Mouse (Mus musculus) heart, postnatal 25 days (tissue): ENCODE results near the gene Mndal. TPM values are rescaled to one million over a fixed set of nuclear protein-coding genes. Genes with fewer than 3 reads are reported as not detected.
"Not testable (repeated sequence)": the region's sequence is repeated elsewhere in the genome, so short reads cannot be mapped to it uniquely, and the experiment has no call there.

Experiments used
- DNase-seq: peaks from one replicate; pipeline ENCODE4 v3.0.0; 2022; ENCODE audit warnings: low spot score
- intact Hi-C: fragments of 180-260 bp; cut with DNase I; formaldehyde crosslinking; loops from one replicate; pipeline ENCODE4 v1.15.1; 2025
- total RNA-seq, 2 experiments: library from RNA; stranded (reverse); gene quantifications; 2 replicates each; pipeline ENCODE4 v1.2.3; 2021

The Mndal gene
- total RNA-seq, 2 experiments from 2014 or later = 12.7 to 14.6 TPM

DNA sequence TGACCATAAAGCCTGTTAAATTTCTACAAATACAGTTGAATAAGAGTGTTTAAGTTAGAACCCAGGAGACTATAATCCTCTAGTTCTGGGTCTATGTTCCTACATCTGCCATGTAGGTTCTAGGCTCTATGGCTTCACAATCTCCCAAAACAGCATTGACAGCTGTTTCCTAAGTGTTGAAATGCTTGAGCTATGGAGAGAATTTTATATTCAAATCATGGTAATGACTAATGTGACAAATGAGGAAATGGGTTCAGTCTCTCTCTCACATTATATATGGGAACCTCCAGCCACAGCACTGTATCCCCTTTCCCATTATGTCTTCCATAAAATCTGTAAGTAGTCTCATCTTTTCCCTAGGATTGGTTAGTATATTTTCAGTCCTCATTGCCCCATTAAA, 33.9 kb downstream of the Mndal start:
- intact Hi-C loops, DNase-seq: not testable (repeated sequence)

DNA sequence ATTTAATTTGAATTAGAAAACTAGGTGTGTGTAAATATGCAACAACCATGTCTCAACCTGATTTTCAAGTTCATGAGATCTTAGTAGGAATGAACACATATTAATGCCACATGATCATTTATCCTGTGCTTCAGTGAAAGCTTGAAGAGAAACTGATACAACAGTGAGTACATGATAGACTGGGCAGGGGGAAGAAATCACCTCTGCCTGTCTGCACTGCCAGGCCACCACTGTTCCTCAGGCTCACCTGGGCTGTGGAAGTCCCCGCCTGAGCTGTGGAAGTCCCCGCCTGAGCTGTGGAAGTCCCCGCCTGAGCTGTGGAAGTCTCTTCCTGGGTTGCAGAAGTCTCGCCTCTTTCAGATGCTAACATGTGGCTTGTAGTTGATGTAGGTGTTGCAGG, 36.4 kb downstream of the Mndal start:
- DNase-seq, intact Hi-C loops: not testable (repeated sequence)

DNA sequence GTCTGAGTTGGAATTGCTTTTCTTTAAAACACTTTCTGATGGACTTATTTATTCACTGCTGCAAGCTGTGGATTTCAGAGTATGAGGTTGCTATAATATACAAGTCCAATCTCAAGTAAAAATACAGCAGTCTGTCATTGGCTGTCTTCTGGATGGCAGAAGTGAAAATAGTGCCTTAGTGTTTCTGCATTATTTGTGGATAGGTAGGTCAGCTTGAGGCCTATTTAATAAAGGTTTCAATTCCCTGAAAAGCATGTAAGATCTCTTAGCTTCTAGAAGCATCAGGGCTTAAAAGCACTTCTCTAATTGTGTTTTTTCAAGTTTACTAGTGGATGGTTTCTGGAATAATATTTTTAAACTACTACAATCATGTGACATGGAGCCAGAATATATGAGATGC, 52.5 kb downstream of the Mndal start:
- intact Hi-C loops = not testable (repeated sequence)

DNA sequence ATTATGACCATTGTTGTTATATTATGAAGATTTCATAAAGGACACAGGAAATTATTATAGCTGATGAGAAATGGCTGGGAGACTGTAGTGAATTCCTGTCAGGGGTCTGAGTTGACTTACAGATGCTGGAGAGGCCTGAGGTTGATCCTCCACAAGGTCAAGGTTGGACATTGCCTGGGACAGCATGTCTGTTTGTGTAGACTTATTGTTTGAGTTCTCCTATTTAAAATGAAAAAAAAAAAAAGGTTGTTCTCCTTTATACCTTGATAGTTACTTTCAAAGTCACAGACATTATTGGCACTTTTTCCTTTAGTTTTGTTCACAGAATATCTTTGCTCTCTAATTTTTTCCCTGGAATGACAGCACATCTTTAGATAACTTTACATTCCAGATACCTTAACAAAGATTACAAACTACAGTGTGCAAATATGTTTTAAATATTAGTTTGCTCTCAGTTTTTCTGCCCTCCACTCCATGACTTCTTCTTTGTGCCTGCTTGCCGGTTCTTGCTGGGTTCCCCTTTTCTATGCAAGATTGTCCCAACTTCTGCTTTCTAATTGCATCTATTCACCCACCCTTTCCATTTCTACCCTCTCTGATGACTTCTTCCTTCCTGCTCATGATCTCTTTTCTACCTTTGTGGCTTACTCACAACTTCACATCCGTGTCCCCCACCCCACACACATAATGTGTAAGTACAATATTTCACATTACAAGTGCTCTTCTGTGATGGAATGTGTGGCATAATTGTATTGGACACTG, 55.1 kb downstream of the Mndal start:
- DNase-seq, intact Hi-C loops: not testable (repeated sequence)

More for the DNA sequence above, 52.5 kb downstream of the Mndal start:
- not testable (repeated sequence) for DNase-seq

DNA sequence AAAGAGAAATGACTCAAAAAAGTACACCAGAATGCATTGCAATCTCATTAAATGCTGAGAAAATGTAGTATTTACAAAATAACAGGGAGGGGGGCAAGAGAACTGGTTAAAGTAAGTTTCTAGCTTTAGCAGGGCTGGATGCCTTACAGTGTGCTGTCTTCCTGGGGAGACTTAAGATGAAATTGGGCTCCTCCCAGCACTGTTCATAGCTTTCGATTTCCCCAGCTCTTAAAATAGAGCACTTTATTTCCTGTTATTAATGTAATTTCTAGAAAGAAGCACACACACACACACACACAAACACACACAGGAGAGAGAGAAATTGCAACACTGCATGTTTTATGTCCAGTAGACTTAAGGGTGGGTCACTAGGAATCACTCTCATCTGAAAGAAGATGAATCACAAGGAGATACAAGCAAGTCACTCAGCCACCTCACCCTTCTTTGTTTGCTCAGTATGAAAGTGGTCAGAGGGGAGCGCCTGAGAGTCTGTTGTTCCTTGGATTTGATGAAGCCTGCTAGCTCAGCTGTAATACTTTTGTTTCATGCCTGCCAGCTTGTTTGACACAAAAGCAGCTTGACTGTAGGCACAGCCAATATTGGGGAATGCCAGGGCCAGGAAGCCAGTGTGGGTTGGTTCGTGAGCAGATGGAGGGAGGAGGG, 62.2 kb downstream of the Mndal start:
- DNase-seq, intact Hi-C loops: not testable (repeated sequence)

DNA sequence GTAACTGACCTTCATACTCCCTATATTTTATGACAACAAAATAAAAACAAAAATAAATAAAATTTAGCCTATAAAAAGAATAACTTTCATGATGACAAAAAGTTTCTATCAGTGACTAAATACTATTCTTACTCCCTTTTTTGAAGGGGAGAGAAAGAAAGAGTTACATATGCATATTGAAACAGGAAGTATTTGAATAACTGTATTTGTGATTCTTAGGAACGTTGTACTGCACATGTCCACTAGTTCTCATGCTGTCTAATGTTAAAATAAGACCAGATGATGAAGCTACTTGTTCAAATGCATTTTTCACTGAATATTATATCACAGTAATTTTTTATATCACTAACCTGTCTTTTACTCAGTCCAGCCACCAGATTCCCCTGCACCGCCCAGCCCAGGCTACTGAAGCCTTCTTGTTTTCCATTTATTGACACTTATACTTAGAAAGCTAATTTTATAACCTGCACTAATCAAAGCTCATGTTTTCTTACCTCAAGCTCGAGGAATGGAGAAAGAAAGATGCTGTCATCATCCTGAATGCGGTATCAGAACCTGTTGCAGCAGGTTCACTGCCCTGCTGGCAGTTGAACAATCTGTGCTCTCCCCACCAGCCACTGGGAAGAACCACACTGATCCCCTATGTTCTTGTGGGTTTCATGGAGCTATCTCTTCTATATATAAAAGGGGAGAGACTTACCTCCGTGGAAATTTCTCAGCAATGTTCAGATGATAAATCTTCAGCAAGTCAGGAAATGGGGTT, 62.9 kb downstream of the Mndal start:
- DNase-seq = not testable (repeated sequence)
- intact Hi-C loops = loop anchor here (5.0 to 10.0 kb wide), 2 partner anchors 55 to 77 kb away; no protein-coding TSS in a partner anchor

DNA sequence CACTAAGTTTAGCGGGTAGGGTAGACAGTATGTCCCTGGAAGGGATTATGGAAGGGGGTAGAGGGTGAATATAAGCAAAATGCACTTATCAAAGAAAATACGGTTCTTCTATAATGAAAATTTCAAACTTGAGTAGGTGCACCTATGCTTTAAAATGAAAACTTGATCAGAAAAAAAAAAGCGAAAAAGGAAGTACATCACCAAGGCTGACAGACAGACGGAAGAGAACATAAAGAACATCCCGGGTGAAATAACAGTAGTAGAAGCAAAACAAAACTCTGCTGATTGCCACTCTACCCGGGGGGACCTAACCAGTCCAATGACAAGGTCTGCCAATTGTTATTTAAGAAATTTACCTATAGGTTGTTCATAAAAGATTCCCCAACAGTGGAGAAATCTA, 64.0 kb downstream of the Mndal start:
- intact Hi-C loops = loop anchor here (5.0 to 10.0 kb wide), 2 partner anchors 57 to 76 kb away; no protein-coding TSS in a partner anchor
- not testable (repeated sequence) for DNase-seq

DNA sequence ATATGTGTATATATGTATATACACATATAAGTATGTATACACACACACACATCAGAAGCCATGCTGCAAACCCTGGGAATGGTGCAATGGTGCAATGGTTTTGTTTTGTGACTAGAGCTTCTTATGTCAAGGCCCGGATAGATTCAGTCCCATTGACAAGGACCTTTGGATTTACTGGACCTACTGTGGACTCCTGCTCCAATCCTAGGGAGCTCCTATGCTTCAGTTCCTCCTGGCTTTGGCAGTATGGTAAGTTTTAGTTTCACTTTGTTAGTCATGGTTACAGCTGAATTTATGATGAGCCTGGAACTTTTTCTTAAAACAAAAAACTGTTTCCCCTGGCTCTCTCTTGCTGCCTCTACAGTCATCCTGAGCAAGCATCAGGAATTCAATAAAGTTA, 65.2 kb downstream of the Mndal start:
- not testable (repeated sequence) for DNase-seq
- intact Hi-C loops = loop anchor here (5.0 to 10.0 kb wide), 2 partner anchors 58 to 75 kb away; no protein-coding TSS in a partner anchor

DNA sequence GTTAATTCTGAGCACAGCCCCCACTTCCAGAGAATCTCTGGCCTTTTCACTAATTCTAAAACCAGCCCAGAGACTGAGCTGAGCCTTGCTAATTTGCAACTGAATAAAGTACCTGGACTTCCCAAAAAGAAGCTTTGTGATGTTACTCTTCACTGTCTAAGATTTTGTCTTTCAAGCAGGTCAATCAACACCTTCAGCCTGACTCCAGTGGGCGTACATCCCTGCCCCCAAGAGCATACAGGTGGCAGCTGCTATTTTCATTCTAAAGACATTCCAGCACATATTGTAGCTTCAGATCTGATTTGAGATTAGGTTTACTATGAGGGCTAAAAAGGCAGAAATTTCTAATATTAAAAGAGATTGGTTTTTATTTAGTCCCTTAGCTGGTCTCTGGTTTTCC, 73.7 kb downstream of the Mndal start:
- DNase-seq, intact Hi-C loops: not testable (repeated sequence)

DNA sequence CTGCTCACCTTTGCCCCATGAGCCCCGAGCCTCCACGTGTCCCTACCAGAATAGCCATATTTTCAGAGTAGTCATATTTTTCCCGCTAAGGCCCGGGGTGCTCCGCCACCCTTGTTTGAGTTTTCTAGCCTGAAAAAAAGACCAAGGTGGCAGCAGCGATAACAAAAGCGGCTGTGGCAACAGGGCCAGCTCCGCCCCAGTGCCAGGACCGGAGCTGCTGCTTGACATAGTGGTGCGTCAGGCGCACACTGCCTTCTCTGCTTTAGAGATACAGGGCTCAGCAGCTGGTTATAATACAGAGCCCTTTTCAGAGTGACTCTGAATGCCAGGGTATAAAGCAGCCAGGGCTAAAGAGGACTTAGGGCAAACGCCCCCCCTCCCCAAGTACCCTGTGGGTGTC, 75.8 kb downstream of the Mndal start:
- no peak for DNase-seq
- intact Hi-C loops = no loop called here

DNA sequence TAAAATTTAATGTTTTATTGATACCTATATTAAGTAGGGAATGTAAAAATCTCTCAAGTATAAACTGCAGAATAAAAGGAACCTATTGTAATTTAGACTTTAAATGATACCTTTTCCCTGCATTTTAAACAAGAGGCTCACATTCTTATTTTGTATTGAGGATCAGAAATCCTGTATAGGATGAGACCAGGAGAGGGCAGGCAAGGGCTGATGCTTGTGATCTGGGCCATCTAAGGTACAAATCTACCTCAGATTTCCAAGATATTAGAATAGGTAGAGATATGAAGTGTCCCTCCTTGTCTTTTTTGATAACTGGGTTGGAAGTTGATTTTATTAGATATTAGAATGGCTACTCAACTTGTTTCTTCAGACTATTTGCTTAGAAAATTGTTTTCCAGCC, 88.6 kb downstream of the Mndal start:
- intact Hi-C loops = loop anchor here (10.0 kb wide), 1 partner anchor 251 kb away; no protein-coding TSS in a partner anchor
- DNase-seq = not testable (repeated sequence)

DNA sequence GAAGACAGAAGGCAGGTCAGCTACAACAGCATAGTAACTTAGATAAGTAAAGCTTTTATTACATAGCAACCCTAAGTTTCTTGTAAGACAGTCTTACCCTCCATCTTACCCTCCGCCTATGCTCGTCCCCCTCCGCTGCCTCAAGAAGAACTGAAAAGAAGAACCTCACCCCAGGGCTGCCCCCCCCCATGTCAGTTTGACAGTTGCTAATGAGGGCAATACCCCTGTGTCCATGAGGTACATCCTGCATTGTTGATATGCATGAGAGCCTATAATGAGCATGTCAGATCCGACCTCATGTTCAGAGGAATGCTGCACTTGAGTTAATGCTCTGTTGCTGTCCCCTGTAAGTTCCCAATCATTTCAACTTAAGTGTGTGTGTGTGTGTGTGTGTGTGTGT, 89.4 kb downstream of the Mndal start:
- intact Hi-C loops = loop anchor here (10.0 kb wide), 1 partner anchor 252 kb away; no protein-coding TSS in a partner anchor

DNA sequence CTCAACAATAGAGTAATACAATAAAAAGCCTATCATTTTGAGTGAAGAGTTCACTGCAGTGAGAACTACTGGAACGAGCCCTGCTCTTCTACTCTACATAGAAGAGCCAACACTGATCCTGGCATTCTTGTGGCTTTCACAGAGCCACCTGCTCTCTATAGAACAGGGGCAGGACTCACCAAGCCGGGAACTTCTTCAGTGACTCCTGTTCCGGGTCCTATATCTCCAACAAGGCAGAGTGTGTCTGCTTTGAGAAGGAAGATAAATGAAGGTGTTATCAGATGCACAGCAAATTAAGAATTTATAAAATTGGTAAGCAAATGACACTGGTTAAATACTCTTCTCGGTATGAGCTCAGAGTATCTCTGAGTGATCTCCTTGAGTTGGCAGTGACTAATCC, 96.1 kb downstream of the Mndal start:
- intact Hi-C loops, DNase-seq: not testable (repeated sequence)

More for the DNA sequence above, 89.4 kb downstream of the Mndal start:
- not testable (repeated sequence) for DNase-seq

DNA sequence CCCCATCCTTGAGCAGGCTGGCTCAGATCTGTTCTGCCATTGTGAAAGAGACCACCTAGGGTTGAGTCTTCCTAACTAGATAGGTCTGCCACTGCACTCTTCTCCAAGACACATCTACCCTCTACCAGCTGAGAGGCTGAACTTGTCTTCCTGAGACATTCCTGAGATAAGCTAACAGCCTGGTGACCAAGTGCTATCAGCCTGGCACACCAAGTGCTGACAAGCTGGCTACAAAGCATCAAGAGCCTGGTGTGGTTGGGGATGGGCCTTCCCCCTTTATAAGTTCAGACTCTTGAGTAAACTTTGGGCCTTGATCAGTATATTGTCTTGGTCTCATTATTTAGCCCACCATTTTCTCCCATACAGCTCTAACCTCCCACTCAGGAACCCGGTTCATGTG, 97.5 kb downstream of the Mndal start:
- DNase-seq = no peak

DNA sequence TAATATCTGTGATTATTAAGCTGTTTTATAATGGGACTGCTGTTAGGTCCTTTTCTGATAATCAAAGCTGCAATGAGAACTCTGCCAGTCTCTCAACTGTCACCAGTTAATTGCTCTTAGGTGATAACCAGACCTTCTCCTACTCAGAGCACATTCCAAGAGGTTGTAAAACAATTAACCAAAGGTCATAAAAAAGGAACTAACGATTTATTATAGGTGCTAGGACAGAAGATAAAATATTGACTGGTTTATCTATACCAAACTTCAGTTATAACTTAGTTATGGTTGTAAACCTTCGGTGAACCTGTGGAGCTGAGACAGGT, 120.8 kb downstream of the Mndal start:
- DNase-seq, intact Hi-C loops: not testable (repeated sequence)

More for the DNA sequence above, 97.5 kb downstream of the Mndal start:
- intact Hi-C loops = no loop called here

DNA sequence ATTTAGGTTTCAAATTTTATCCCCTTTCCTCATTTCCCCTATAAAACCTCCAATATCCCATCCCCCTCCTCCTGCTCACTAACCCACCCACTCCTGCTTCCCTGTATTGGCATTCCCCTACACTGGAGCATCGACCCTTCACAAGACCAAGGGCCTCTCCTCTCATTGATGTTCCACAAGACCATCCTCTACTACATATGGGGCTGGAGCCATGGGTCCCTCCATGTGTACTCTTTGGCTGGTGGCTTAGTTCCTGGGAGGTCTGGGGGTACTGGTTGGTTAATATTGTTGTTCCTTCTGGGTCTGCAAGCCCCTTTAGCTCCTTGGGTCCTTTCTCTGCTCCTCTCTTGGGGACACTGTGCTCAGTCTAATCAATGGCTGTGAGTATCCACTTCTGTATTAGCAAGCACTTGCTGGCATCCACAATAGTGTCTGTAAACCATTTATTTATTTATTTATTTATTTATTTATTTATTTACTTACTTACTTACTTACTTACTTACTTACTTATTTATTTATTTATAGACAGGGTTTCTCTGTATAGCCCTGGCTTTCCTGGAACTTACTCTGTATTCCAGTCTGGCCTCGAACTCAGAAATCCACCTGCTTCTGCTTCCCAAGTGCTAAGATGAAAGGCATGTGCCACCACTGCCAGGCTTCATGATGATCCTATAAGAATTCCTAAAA, 121.4 kb downstream of the Mndal start:
- intact Hi-C loops, DNase-seq: not testable (repeated sequence)

DNA sequence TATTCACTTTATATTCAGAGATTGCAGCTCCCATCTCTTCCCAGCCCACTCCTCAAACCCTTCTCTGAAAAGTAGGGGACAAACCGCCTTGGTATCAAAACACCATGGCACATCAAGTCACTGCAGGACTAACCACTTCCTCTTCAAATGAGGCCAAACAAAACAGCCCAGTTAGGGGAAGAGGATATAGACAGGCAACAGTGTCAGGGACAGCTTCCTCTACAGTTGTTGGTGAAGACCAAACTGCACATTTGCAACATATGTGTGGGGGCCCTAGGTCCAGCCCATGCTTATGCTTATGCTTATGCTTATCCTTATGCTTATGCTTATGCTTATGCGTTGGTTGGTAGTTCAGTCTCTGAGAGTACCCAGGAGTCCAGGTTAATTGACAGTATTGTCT, 133.0 kb downstream of the Mndal start:
- intact Hi-C loops, DNase-seq: not testable (repeated sequence)

DNA sequence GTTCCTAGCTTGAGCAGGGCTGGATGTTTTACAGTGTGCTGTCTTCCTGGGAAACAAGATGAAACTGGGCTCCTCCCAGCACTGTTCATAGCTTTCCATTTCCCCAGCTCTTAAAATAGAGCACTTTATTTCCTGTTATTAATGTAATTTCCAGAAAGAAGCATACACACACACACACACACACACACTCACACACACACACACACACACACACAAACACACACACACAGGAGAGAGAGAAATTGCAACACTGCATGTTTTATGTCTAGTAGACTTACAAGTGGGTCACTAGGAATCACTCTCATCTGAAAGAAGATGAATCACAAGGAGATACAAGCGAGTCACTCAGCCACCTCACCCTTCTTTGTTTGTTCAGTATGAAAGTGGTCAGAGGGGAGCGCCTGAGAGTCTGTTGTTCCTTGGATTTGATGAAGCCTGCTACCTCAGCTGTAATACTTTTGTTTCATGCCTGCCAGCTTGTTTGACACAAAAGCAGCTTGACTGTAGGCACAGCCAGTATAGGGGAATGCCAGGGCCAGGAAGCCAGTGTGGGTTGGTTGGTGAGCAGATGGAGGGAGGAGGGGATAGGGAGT, 139.5 kb downstream of the Mndal start:
- peak; percentile 9 for DNase-seq
- intact Hi-C loops = loop anchor here (5.0 kb wide), 1 partner anchor 75 kb away; no protein-coding TSS in a partner anchor

DNA sequence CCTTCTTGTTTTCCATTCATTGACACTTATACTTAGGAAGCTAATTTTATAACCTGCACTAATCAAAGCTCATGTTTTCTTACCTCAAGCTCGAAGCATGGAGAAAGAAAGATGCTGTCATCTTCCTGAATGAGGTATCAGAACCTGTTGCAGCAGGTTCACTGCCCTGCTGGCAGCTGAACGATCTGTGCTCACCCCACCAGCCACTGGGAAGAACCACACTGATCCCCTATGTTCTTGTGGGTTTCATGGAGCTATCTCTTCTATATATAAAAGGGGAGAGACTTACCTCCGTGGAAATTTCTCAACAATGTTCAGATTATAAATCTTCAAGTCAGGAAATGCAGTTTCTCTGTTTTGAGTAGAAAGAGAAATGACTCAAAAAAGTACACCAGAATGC, 140.1 kb downstream of the Mndal start:
- DNase-seq = not testable (repeated sequence)
- intact Hi-C loops = loop anchor here (5.0 kb wide), 1 partner anchor 75 kb away; no protein-coding TSS in a partner anchor
